Mouse (Mus musculus): ENCODE results near the gene Pacsin1. TPM values are rescaled to one million over a fixed set of nuclear protein-coding genes. Genes with fewer than 3 reads are reported as not detected.
"Not testable (repeated sequence)": the region's sequence is repeated elsewhere in the genome, so short reads cannot be mapped to it uniquely, and the experiment has no call there.

The Pacsin1 gene
- polyA plus RNA-seq, 1 experiment from 2014 or later, result 0.05 TPM

DNA sequence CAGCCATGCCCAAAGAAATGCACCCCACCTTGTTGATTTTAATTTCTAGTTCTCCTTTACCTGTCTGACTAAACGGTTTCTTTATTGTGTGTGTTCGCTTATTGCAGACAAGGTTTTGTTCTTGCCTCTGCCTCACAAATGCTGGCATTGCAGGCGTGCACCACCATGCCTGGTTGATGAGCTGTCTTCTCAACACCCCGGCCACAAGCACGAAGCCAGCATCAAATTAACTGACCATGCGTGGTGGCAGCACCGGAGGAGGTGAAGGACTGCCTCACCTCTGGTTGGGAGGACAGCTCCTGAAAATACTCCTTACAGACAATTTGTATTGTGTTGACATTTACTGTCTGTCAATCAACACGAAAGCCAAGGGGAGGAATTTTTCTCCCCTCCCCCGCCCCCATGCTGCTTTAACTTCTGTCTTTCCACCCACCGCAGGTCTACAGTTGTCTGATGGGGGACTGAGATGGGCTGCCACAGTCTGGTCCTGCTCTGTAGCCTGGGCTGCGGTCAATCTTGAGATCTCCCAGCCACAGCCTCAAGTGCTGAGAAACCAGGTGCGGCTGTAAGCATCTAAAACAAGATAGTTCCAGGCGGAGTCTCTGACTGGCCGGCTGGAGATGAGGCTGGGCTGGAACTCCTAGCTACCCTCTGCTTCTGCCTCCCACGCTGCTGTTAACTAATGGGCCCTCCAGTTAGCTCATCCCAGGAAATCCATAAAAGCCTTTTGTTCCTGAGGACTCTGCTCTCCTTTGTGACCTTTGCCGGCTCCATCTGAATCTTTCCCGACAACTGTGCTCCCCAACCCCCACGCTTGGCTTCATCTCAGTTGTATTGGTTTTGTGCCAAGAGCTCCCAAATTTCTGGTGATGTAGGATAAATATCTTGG lies 18.9 kb upstream of the Pacsin1 start, which contains the start of gene Rps10:
Gene Rps10 (minus strand): TSS at position 538 of the 889 bp plus-strand sequence.
- in situ Hi-C loops (cut with MboI; ENCODE audit: low pct_unique_long_range_greater_than_20kb), result no loop called here
- H3K27me3 ChIP-seq, result no peaks in the 10 kb centered on the region
- ChIA-PET POLR2A (no interaction called here), CTCF (interaction anchor here (0.9 kb wide), 1 partner anchor 66 kb away, joined by 3 read pairs; no protein-coding TSS in a partner anchor)
- no peak for TF ChIP-seq CTCF (IDR thresholded peaks at IDR 0.05)
- ATAC-seq, result no peak
- no peak for DNase-seq (ENCODE audit: low read depth, low spot score)

DNA sequence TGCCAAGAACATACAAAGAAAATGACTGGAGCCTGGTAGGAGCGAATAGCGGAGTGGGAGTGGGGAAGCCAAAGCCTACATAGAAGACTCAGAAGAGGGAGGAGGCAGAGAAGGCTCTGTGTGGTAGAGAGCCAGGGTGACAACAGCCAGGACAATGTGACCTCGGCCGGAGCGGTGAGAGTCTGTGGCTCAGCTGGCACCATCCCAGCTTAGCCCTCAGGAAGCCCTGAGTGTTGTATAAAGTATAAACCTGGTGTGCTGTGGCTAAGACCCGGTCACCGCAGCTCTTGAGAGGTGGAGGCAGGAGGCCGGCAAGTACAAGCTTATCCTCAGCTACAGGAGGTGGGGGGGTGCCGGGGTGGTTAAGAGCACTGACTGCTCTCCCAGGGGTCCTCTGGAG lies 18.0 kb upstream of the Pacsin1 start:
- ChIA-PET POLR2A (no interaction called here), CTCF (no interaction called here)
- no peaks in the 10 kb centered on the region for H3K27me3 ChIP-seq
- DNase-seq (ENCODE audit: low read depth, low spot score), result no peak
- TF ChIP-seq CTCF (IDR thresholded peaks at IDR 0.05), result no peak
- in situ Hi-C loops (cut with MboI; ENCODE audit: low pct_unique_long_range_greater_than_20kb), result no loop called here
- ATAC-seq, result no peak

DNA sequence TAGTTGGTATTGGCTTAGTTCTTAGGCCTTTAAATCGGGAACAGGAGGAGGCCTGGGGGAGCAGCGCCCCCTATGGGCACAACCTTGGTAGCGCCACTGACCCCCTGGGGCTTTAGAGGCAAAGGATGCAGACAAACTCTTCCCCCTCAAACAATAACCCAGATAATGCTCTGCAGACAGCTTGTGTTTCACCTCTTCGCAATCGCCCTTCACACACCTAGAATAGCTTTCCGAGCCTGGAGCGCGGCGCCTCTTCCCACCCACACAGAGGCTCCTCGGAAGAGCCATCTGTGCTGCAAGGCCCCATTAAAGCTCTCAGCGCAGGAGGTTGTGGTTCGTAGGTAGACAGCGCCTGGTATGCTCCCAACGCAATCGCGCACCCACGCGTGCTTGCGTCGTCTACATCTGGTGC lies 16.4 kb upstream of the Pacsin1 start:
- no peak for DNase-seq (ENCODE audit: low read depth, low spot score)
- H3K27me3 ChIP-seq, result no peaks in the 10 kb centered on the region
- no peak for ATAC-seq
- in situ Hi-C loops (cut with MboI; ENCODE audit: low pct_unique_long_range_greater_than_20kb), result no loop called here
- ChIA-PET CTCF (no interaction called here), POLR2A (no interaction called here)
- no peak for TF ChIP-seq CTCF (IDR thresholded peaks at IDR 0.05)

DNA sequence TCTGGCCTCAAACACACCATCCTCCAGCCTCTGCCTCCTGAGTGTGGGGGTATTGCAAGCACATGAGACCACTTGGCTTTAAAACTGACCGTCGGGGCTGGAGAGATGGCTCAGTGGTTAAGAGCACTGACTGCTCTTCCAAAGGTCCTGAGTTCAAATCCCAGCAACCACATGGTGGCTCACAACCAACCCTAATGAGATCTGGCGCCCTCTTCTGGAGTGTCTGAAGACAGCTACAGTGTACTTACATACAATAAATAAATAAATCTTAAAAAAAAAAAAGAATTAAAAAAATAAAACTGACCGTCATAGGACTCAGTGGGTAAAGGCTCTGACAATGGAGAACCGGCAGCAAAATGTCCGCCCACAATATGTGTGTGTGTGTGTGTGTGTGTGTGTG lies 15.5 kb upstream of the Pacsin1 start:
- ATAC-seq; CTCF ChIA-PET; DNase-seq (ENCODE audit: low read depth, low spot score); H3K27me3 ChIP-seq; POLR2A ChIA-PET: not testable (repeated sequence)
- in situ Hi-C loops (cut with MboI; ENCODE audit: low pct_unique_long_range_greater_than_20kb), result loop anchor here (10.0 kb wide), 1 partner anchor 125 kb away; no protein-coding TSS in a partner anchor

DNA sequence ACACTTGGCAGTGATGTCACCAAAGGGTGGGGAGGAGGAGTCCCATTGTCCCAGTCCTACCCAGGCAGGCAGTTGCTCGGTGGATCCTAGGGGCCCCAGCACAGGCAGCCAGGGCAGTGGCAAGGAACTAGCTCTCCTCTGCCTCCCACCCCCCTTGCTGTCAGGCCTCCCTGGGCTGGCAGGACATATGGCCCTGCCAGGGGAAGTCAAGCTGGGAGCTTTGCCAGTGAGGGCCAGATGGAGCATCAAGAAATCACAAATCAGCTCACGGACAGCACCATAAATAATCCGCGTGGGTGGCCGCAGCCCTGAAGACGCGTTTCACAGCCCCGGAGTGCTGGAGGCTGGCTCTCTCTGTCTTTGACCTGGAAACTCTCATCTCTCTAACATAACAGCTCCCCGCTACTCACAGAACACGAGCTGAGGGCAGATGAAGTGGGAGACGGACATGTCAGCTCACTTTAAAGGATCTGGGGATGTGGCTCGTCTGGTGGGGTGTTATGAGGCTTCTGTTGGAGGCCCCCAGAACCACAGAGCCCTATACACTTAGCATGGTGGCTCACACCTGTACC lies 12.7 kb upstream of the Pacsin1 start:
- ATAC-seq (no peak), DNase-seq (ENCODE audit: low read depth, low spot score) (no peak)
- POLR2A ChIA-PET, result no interaction called here

DNA sequence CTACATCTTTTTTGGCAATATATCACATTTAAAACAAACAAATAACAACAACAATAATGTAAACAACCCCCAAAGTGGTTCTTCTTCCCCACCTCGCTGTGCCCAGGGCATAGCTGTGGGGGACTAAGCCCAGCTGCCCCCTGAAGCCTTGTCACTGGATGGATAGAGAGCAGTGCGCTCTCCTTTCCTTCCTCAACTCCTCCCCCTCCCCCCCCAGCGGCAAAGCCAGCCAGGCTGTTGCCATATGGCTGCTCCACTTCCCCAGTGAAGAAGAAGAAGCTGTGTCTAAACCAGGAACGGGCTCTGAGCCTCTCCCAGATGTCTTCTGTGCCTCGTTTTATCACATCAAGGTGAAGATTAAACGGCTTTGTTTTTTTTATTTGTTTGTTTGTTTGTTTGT lies 12.2 kb upstream of the Pacsin1 start:
- POLR2A ChIA-PET, result no interaction called here
- H3K27me3 ChIP-seq, result peaks cover 5% of the 10 kb centered on the region
- ATAC-seq (no peak), DNase-seq (ENCODE audit: low read depth, low spot score) (no peak)
- CTCF ChIA-PET, result no interaction called here
- in situ Hi-C loops (cut with MboI; ENCODE audit: low pct_unique_long_range_greater_than_20kb), result loop anchor here (10.0 kb wide), 1 partner anchor 122 kb away; no protein-coding TSS in a partner anchor
- no peak for TF ChIP-seq CTCF (IDR thresholded peaks at IDR 0.05)

More for the DNA sequence above, 12.7 kb upstream of the Pacsin1 start:
- CTCF ChIA-PET, result no interaction called here
- TF ChIP-seq CTCF (IDR thresholded peaks at IDR 0.05), result no peak
- in situ Hi-C loops (cut with MboI; ENCODE audit: low pct_unique_long_range_greater_than_20kb), result loop anchor here (10.0 kb wide), 1 partner anchor 122 kb away; no protein-coding TSS in a partner anchor
- H3K27me3 ChIP-seq, result peaks cover under 1% of the 10 kb centered on the region

DNA sequence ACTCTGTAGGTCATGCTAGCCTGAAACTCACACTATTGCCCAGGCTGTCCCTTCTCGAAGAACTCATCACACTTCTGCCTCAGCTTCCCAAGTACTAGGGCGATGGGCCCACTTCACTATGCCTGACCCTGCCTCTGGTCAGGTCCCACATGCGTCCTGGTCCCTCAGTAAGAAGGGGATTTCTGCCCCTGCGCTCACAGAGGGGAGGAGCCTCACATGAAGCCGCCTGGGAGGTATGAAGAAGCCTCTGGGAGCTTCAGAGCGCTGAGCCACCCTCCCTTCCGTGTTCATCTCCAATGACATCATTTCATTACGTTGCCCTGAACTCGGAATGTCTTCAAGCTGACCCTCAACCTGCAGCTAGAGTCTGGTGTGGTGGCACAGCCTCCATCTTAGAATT lies 11.6 kb upstream of the Pacsin1 start:
- TF ChIP-seq CTCF (IDR thresholded peaks at IDR 0.05), result no peak
- ChIA-PET CTCF (no interaction called here), POLR2A (no interaction called here)
- ATAC-seq (no peak), DNase-seq (ENCODE audit: low read depth, low spot score) (no peak)
- peaks cover 11% of the 10 kb centered on the region for H3K27me3 ChIP-seq
- in situ Hi-C loops (cut with MboI; ENCODE audit: low pct_unique_long_range_greater_than_20kb), result loop anchor here (10.0 kb wide), 1 partner anchor 121 kb away; no protein-coding TSS in a partner anchor

DNA sequence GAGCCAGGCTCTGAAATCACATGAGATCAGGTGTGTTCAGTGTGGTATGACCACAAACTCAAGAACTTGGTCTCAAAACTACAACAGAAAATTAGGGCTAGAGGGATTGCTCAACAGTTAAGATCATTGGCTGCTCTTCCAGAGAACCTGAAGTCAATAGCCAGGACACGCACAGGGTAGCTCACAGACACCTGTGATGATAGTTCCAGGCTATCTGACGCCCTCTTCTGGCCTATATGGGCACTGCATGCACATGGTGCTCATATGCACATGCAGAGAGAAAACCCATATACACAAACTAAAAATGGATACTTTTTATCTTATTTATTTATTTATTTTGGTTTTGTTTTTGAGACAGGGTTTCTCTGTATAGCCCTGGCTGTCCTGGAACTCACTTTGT lies 10.7 kb upstream of the Pacsin1 start:
- no peak for DNase-seq (ENCODE audit: low read depth, low spot score)
- in situ Hi-C loops (cut with MboI; ENCODE audit: low pct_unique_long_range_greater_than_20kb), result loop anchor here (10.0 kb wide), 1 partner anchor 120 kb away; no protein-coding TSS in a partner anchor
- ChIA-PET CTCF (no interaction called here), POLR2A (interaction anchor here (0.6 kb wide), 2 partner anchors 62 to 115 kb away, joined by 3 to 4 read pairs; no protein-coding TSS in a partner anchor)
- H3K27me3 ChIP-seq, result peaks cover 11% of the 10 kb centered on the region
- no peak for ATAC-seq
- TF ChIP-seq CTCF (IDR thresholded peaks at IDR 0.05), result no peak

DNA sequence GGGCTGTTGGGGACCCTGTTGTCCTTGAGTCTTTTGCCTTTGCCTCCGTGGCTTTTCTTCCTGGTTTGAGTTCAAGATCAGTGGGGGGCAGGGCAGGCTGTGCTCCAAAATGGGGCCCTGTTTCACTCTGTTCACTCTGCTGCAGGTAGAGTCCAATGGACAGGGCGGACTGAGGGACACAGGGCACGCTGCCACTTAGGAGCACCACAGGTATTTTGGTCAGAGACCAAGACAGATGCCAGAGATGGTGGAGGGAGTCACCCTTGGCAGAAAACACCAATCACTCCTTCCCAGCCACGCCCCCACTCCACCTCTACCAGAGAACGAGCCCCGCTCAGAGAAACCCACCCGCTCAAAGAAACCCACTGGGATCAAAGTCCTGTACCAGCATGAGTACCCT lies 9.5 kb upstream of the Pacsin1 start:
- TF ChIP-seq CTCF (IDR thresholded peaks at IDR 0.05), result no peak
- CTCF ChIA-PET, result no interaction called here
- no peak for ATAC-seq
- in situ Hi-C loops (cut with MboI; ENCODE audit: low pct_unique_long_range_greater_than_20kb), result loop anchor here (10.0 kb wide), 1 partner anchor 119 kb away; no protein-coding TSS in a partner anchor
- DNase-seq (ENCODE audit: low read depth, low spot score), result no peak
- POLR2A ChIA-PET, result no interaction called here
- H3K27me3 ChIP-seq, result peaks cover 11% of the 10 kb centered on the region

DNA sequence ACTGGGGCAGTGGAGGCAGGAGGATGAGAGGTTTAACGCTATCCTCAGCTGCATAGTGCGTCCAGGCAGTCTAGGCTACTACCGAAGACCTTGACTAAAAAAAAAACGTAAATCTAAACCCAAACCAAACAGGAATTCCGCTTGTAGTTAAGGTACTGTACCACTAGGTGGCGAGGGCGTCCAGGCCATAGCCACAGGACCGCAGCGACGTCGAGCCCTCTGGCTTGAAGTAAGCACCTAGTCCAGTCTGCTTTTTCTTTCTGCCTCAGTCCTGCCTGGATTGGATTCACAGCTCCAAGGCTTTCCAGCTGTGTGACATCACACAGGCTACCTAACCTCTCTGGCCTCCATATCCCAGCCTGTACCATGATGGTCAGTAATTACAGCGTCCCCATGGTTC lies 5.1 kb upstream of the Pacsin1 start:
- ATAC-seq, result peak; percentile 34
- ChIA-PET CTCF (interaction anchor here (0.9 to 1.1 kb wide), 3 partner anchors 17 to 74 kb away, joined by 3 to 4 read pairs (median 3); no protein-coding TSS in a partner anchor), POLR2A (no interaction called here)
- peaks cover 19% of the 10 kb centered on the region for H3K27me3 ChIP-seq
- DNase-seq (ENCODE audit: low read depth, low spot score), result no peak
- TF ChIP-seq CTCF (IDR thresholded peaks at IDR 0.05), result peak; percentile 77
- in situ Hi-C loops (cut with MboI; ENCODE audit: low pct_unique_long_range_greater_than_20kb), result no loop called here

DNA sequence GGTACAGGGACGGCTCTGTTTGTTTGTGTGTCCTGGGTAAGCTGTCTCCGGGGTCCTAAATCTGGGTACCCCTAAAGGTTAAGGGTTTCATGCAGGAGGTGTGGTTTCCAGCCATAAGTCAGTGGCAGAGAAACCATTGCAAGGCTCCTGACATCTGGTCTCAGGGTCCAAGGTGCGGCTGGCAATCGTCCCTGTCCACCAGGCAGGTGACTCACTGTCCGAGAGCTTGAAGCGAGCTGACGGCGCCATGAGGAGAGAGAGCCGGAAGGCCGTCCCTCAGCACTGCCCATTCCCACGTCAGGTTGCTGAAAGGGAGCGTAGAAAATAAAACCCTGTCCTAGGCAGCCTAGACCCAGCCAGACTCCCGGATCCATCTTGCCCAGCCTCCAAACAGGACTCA lies 4.7 kb upstream of the Pacsin1 start:
- no peak for DNase-seq (ENCODE audit: low read depth, low spot score)
- no peak for TF ChIP-seq CTCF (IDR thresholded peaks at IDR 0.05)
- peaks cover 19% of the 10 kb centered on the region for H3K27me3 ChIP-seq
- in situ Hi-C loops (cut with MboI; ENCODE audit: low pct_unique_long_range_greater_than_20kb), result no loop called here
- no peak for ATAC-seq
- POLR2A ChIA-PET, result no interaction called here
- CTCF ChIA-PET, result interaction anchor here (0.9 to 1.1 kb wide), 3 partner anchors 17 to 73 kb away, joined by 3 to 4 read pairs (median 3); no protein-coding TSS in a partner anchor

Measured in Patski (cell line).